Mouse (Mus musculus): Measurements from ENCODE around the gene Smagp.

DNA sequence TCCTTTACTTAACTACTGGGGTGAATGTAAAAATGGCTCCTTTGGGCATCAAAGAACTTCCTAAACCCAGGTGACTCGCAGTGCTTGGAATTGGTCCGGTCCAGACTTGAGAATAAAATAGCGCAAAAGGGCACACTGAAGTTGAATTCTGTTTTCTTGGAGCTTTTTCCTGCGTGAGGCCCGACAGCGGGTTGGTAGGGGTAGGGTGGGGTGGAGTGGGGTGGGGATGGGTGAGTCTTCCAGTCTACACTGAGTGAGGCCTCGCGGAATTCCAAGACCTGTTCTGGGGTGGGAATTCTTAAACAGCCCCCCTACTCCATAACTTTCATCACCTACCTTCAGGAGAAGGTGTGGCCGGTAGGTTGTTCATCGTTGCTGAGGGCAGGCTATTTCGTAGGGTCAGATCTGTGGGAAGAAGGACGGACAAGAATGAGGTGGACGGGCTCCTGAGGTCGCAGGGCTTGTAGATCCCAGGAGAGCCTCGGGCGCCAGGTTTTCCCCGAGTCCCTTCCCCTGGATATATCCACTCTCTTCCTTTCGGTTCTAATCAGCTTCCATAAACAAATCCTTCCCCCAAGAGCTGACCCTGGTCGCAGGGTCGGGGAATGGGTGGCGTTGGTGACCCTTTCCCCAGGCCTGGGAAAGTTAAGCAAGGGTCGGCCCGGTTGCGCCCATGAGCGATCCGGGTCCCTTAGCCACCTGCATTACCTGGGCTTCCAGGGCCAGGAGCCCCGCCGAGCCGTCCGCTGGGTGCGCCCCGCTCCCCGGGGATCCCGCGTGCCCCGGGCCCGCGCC is 692 bp downstream of the Smagp start:
- TF ChIP-seq CTCF (IDR thresholded peaks at IDR 0.05; ENCODE audit: insufficient read depth, low read depth, low read length) (no peak), POLR2A (IDR thresholded peaks at IDR 0.05; ENCODE audit: insufficient read depth, low read depth, low read length) (no peak)

All from olfactory bulb, adult 2 months (tissue).